Mouse (Mus musculus) forebrain, embryonic 15.5 days (tissue): ENCODE measurements around the gene Dag1. TPM values are rescaled to one million over a fixed set of nuclear protein-coding genes. Genes with fewer than 3 reads are reported as not detected.
A peak's percentile ranks its signal among the peaks of the same experiment; 100 is the strongest.
"Not testable (repeated sequence)": the region's sequence is repeated elsewhere in the genome, so short reads cannot be mapped to it uniquely, and the experiment has no call there.

Experiments
- ATAC-seq: fragments of 200-750 bp; cut with Nextera tagmentation; replicated peaks from 2 replicates; pipeline ENCODE4 v1.8.0; 2017; ENCODE audit warnings: mild to moderate bottlenecking, moderate TSS enrichment, moderate library complexity
- H3K27ac ChIP-seq: fragments of 300-500 bp; sonication (generic); replicated peaks from 2 replicates; pipeline ENCODE4 v1.5.1; 2015; ENCODE audit warnings: mild to moderate bottlenecking, inconsistent platforms
- H3K27me3 ChIP-seq: fragments of 300-500 bp; sonication (generic); 2 replicates; pipeline ENCODE4 v1.6.1; 2015; ENCODE audit warnings: inconsistent platforms
- H3K36me3 ChIP-seq: fragments of 300-500 bp; sonication (generic); 2 replicates; pipeline ENCODE4 v1.6.1; 2015; ENCODE audit warnings: mild to moderate bottlenecking, inconsistent platforms
- H3K4me1 ChIP-seq: fragments of 300-500 bp; sonication (generic); 2 replicates; pipeline ENCODE4 v1.6.1; 2015; ENCODE audit warnings: inconsistent platforms
- H3K4me2 ChIP-seq: fragments of 300-500 bp; sonication (generic); replicated peaks from 2 replicates; pipeline ENCODE4 v1.6.1; 2015; ENCODE audit warnings: mild to moderate bottlenecking, inconsistent platforms
- H3K4me3 ChIP-seq: fragments of 300-500 bp; sonication (generic); 2 replicates; pipeline ENCODE4 v1.5.1; 2015; ENCODE audit warnings: mild to moderate bottlenecking, inconsistent platforms
- H3K9ac ChIP-seq: fragments of 300-500 bp; sonication (generic); replicated peaks from 2 replicates; pipeline ENCODE4 v1.6.1; 2015; ENCODE audit warnings: mild to moderate bottlenecking, inconsistent platforms
- H3K9me3 ChIP-seq: fragments of 300-500 bp; sonication (generic); 2 replicates; pipeline ENCODE4 v1.6.1; 2016; ENCODE audit warnings: inconsistent platforms
- WGBS: fragments of 180-500 bp; shearing (Covaris S2); methylation state at CpG from one replicate; pipeline ENCODE4 v1.1.7; 2015; ENCODE audit warnings: mixed read lengths; 5-methylcytosine and 5-hydroxymethylcytosine counted together
- polyA plus RNA-seq: library from polyadenylated mRNA; unstranded; fragments of >200 nt; fragmentation: Nextera tagmentation; extraction: Ambion mirVana; gene quantifications from 2 replicates; pipeline ENCODE4 v1.2.1, GENCODE M21; 2015

Gene Dag1
- polyA plus RNA-seq, 1 experiment from 2014 or later, result 53.5 TPM

DNA sequence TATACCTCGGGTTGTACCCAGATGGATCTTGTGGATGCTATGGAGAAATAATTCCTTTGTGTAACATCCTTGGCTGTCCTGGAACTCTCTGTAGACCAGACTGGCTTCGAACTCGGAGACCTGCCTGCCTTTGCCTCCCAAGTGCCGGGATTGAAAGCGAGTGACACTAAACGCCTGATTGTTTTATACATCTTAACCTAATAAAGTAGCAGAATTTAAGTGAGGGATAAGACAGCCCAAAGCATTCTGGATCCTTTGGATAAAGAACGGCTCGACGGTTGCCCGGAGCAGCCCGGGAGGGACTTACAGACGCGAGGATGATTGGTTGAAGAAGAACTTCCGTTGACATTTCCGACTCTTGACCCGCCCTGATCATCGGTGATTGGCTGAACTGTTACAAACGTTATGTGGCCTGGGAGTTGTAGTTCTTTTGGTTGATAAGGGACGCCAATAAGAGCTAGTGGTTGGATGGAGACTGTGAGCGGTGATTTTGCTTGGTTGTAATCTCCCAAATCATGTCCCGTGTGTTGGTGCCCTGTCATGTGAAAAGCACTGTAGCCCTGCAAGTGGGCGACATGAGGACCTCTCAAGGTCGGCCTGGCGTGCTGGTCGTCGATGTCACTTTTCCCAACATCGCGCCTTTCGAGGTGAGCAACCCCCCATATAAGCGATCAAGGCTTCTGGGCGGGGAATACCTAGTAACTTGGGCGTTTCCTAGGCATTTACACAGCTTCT, 26.4 kb upstream of the Dag1 start, which contains the start of gene Nicn1:
Gene Nicn1, plus strand, starts transcription at position 414 of the 735 bp plus-strand sequence.
- H3K27ac ChIP-seq, result peak within 1 kb of the TSS; percentile 95
- H3K9me3 ChIP-seq, result no peaks in the 10 kb centered on the region
- H3K4me3 ChIP-seq, result peak within 1 kb of the TSS; percentile 70
- H3K27me3 ChIP-seq, result no peaks in the 10 kb centered on the region
- peaks cover 14% of the 10 kb centered on the region for H3K4me1 ChIP-seq
- H3K4me2 ChIP-seq, result peak within 1 kb of the TSS; percentile 65
- H3K9ac ChIP-seq, result peak within 1 kb of the TSS; percentile 73
- peaks cover 20% of the 10 kb centered on the region for H3K36me3 ChIP-seq
- ATAC-seq, result peak; percentile 98
- under 1% methylated on average over 32 of the region's 32 CpGs for WGBS

DNA sequence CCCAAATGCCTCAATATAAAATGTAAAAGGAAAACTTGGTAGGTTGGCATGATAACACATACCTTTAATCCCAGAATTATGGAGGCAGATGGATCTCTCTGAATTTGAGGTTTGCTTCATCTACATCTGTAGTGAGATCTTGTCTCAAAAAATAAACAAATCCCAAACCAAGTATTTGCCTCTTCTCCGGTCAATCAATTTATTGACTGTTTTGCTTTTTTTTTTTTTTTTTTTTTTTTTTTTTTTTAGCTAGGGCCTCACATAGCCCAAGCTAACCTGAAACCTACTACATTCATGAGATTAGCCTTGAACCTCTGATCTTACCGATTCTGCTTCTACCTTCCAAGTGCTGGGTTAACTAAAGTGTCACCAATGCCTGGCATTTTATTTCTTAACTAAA, 25.6 kb upstream of the Dag1 start:
- H3K27ac ChIP-seq, result peak overlapping the region; percentile 95
- peaks cover 11% of the 10 kb centered on the region; the same call in 1 of the 2 replicates for H3K36me3 ChIP-seq
- peak overlapping the region; percentile 72 for H3K9ac ChIP-seq
- WGBS, result 66% methylated on average over 2 of the region's 2 CpGs
- H3K4me2 ChIP-seq, result peak overlapping the region; percentile 52
- peaks cover 14% of the 10 kb centered on the region for H3K4me1 ChIP-seq
- H3K9me3 ChIP-seq, result no peaks in the 10 kb centered on the region
- H3K4me3 ChIP-seq, result peak overlapping the region; percentile 70
- H3K27me3 ChIP-seq, result no peaks in the 10 kb centered on the region
- ATAC-seq, result no peak

DNA sequence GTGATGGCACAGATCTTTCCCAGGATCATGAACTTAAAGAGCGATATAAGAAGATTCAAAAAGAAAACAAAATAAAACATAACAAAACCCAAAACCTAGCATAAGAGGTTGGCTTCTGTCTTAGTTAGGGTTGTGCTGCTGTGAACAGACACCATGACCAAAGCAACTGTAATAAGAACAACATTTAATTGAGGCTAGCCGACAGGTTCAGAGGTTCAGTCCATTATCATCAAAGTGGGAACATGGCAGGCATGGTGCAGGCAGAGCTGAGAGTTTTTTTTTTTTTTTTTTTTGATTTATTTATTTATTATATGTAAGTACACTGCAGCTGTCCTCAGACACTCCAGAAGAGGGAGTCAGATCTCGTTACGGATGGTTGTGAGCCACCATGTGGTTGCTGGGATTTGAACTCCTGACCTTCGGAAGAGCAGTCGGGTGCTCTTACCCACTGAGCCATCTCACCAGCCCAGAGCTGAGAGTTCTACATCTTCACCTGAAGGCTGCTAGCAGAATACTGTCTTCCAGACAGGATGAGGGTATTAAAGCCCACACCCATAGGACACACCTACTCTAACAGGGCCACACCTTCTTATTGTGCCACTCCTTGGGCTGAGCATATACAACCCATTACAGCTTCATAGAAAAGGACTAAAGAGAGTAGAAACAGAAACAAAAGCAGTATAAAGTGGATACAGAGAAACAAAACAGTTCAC, 23.9 kb upstream of the Dag1 start:
- not testable (repeated sequence) for H3K9me3 ChIP-seq, H3K9ac ChIP-seq, H3K27me3 ChIP-seq, H3K4me2 ChIP-seq, H3K27ac ChIP-seq, H3K36me3 ChIP-seq, H3K4me3 ChIP-seq, ATAC-seq
- 82% methylated on average over 6 of the region's 6 CpGs for WGBS
- H3K4me1 ChIP-seq, result peaks cover 14% of the 10 kb centered on the region

DNA sequence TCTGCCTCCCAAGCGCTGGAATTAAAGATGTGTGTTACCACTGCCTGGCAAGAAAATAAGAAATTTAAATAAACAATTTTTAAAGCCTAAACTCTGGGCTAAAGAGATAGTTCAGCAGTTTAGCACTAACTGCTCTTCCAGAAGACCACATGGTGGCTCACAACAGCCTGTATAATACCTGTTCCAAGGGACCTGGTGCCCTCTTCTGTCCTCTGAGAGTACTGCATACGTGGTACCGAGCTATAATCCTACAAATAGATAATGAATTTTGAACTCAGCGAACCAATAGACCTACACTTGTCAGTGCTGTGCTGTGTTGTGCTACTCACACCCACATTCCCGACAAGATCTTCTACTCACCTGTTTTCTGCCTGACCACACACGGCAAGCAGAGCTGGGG, 20.7 kb upstream of the Dag1 start:
- peak; percentile 83; the same call in 1 of the 2 replicates for ATAC-seq
- Histone ChIP-seq H3K36me3 (no peaks in the 10 kb centered on the region), H3K9ac (no peak overlapping the region), H3K27ac (no peak overlapping the region), H3K4me3 (no peak overlapping the region), H3K4me2 (no peak overlapping the region), H3K4me1 (no peaks in the 10 kb centered on the region), H3K9me3 (no peaks in the 10 kb centered on the region), H3K27me3 (no peaks in the 10 kb centered on the region)
- WGBS, result 10% methylated on average over 6 of the region's 6 CpGs

DNA sequence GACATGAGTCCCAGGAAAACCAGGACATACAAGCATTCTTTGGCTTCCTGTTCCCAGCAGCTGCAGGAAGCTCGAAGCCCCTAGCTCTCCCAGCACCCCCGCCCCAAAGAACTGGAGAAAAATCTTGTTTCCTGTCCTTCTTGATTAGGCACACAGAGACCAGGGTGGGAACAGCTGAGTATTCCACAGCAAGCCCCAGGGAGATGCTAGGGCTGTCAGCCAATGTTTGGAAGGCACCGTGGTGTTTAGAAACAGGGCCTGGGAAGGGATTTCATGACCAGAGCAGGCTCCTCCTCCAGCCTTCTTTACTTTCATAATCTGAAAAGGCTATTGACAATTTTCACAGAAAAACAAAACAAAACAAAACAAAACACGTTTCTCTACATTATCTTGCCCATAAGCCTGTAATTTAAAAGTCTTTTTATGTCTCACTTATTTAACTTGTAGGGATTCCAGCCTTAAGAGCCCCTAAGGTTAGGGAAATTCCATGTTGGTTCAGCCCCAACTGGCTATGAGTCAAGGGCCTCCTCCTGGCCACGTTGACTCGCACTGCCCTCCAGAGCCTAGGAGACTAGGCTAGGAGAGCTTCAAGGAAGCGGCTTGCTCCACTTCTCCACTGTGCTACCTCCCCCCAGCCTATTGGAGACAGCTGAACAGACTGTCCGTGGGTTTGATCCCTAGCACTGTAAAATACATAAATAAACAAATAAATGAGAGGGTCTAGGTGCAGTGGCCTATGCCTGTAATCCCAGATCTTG, 16.5 kb upstream of the Dag1 start:
- Histone ChIP-seq H3K36me3 (no peaks in the 10 kb centered on the region), H3K27ac (no peak overlapping the region), H3K27me3 (no peaks in the 10 kb centered on the region), H3K4me3 (no peak overlapping the region), H3K4me1 (no peaks in the 10 kb centered on the region), H3K9me3 (no peaks in the 10 kb centered on the region), H3K4me2 (no peak overlapping the region), H3K9ac (no peak overlapping the region)
- ATAC-seq, result no peak
- 46% methylated on average over 8 of the region's 8 CpGs for WGBS

DNA sequence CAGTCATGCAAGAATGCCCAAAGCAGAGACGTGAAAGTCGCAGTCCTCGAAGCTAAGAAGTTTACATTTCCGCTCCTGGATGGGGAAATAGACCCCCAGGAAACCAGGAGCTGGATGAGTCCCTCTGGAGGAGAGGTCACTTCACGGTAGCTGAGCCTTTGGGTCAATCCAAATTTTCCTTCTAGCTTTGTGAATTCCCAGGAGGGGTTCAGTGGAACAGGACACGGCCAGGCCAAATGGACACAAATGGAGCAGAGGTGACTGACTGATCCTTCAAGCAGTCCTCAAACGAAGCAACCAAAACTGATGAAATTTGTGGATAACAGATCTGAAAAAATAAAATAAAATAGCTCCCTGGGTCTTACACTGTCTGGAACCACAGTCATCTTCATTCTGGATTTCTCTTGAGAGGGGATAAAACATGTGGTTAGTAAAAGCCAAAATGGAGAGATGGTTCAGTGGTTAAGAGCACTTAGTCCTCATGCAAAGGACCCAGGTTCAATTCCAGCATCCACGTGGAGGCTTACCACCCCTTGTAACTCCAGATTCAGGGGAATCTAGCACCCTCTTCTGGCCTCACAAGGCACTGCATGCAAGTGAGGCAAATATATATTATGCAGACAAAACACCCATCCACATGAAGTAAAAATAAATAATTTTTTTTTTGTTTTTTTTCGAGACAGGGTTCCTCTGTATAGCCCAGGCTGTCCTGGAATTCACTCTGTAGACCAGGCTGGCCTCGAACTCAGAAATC, 15.1 kb upstream of the Dag1 start:
- Histone ChIP-seq H3K36me3 (no peaks in the 10 kb centered on the region), H3K4me2 (no peak overlapping the region), H3K27me3 (no peaks in the 10 kb centered on the region), H3K4me3 (no peak overlapping the region), H3K9ac (no peak overlapping the region), H3K4me1 (no peaks in the 10 kb centered on the region), H3K27ac (no peak overlapping the region), H3K9me3 (no peaks in the 10 kb centered on the region)
- WGBS, result 69% methylated on average over 10 of the region's 10 CpGs
- ATAC-seq, result no peak

DNA sequence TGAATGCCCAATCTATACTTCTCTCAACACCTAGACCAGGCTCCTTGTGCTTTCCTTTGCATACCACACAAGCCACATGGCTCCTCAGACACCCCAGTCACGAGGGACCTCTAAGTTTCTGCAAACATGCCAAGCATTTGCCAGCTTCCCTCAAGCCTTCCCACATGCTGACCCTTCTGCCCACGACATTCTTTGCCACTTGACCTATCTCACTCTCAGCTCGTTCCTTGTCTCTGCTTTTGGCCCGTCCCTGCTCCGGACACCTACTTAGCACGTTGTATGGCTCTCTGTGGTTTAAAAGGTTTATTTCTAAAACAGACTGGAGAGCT, 11.5 kb upstream of the Dag1 start:
- H3K4me1 ChIP-seq, result no peaks in the 10 kb centered on the region
- no peaks in the 10 kb centered on the region for H3K36me3 ChIP-seq
- no peaks in the 10 kb centered on the region for H3K27me3 ChIP-seq
- ATAC-seq, result no peak
- H3K4me2 ChIP-seq, result no peak overlapping the region
- no peak overlapping the region for H3K9ac ChIP-seq
- no peaks in the 10 kb centered on the region for H3K9me3 ChIP-seq
- WGBS, result 73% methylated on average over 6 of the region's 6 CpGs
- H3K27ac ChIP-seq, result no peak overlapping the region
- no peak overlapping the region for H3K4me3 ChIP-seq

DNA sequence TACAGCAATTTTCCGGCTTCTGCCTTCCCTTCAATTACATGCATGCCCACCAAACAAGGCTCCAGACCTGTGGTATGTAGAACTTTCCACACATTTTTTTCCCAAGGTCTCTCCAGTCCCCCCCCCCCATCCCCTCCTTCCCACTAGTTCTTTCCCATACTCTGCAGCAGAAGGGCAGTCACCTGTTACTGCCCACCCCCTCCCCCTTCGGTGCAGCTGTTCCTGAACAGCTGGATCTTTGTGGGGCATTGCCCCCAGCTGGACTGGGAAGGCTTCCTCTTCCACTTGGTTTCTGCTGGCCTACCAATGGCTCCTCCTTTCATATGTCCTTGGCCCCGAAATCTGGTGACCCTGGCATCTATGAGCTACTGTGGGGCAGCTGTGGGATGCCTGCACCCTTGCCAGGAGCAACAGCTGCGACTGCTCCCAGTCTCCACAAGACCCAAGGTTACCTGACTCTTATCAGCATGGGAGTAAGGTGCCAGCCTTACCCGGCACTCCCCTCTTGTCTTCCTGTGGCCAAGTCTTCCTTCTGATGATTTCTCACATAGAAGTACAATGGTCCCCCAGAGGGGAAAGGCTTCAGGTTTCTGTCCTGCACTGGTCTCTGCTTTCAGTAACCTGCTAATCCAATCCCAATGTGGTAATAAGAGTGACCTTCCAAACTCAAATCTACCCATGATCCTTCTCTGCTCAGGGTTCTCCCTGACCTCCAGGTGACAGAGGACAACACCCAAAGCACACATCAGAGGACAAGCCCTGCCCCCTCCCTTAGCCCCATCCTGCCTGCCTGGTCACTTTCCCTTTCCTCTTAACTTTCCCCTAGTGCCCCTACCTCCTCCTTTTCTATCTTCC, 10.9 kb upstream of the Dag1 start:
- no peak for ATAC-seq
- Histone ChIP-seq H3K4me2 (no peak overlapping the region), H3K36me3 (no peaks in the 10 kb centered on the region), H3K9me3 (no peaks in the 10 kb centered on the region), H3K27ac (no peak overlapping the region), H3K9ac (no peak overlapping the region), H3K4me3 (no peak overlapping the region), H3K27me3 (no peaks in the 10 kb centered on the region), H3K4me1 (no peaks in the 10 kb centered on the region)
- 77% methylated on average over 5 of the region's 5 CpGs for WGBS

DNA sequence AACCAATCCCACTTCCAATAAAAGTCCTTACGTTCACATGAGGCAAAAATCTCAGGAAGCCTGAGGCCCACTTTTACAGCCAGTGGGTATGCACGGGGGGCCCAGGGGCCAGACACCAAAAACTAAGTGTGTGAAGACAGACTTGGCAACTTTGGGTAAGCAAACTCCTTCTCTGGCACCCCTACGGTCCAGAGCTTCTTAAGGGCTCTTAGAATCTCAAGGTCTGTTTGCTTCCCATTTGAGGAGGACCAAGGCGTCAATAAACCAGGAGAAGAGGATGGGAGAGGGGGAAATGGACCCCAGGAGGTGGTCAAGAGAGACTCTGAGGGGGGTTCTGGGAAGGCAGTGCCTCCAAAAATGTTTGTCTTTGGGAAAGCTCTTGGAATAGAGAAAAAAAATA, 9.7 kb upstream of the Dag1 start:
- H3K27me3 ChIP-seq, result no peaks in the 10 kb centered on the region
- H3K27ac ChIP-seq, result no peak overlapping the region
- no peak overlapping the region for H3K4me2 ChIP-seq
- 74% methylated on average over 4 of the region's 4 CpGs for WGBS
- no peak for ATAC-seq
- H3K4me3 ChIP-seq, result no peak overlapping the region
- H3K36me3 ChIP-seq, result no peaks in the 10 kb centered on the region
- H3K9me3 ChIP-seq, result no peaks in the 10 kb centered on the region
- no peak overlapping the region for H3K9ac ChIP-seq
- H3K4me1 ChIP-seq, result no peaks in the 10 kb centered on the region

DNA sequence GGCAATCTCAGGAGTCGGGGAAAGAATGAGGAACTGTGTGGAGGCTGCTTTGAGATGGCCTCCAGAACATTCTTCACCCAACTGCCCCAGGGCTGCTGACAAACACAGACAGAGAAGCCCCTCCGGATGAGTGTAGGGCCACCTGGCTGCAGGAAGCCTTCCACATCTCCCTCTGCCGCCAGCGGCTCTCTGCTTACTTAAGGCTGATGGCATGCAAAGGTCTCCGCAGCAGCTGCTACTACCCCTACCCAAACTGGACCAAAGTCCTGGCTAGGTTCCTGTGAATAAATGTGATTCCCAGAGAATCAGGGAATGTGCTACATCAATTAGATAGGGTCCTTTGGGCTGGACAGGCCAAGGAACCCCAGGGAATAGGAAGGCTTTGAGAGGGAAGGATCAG, 8.9 kb upstream of the Dag1 start:
- H3K27ac ChIP-seq, result no peak overlapping the region
- 79% methylated on average over 5 of the region's 5 CpGs for WGBS
- no peak overlapping the region for H3K4me3 ChIP-seq
- H3K9me3 ChIP-seq, result no peaks in the 10 kb centered on the region
- H3K4me1 ChIP-seq, result no peaks in the 10 kb centered on the region
- H3K27me3 ChIP-seq, result no peaks in the 10 kb centered on the region
- no peak overlapping the region for H3K4me2 ChIP-seq
- no peaks in the 10 kb centered on the region for H3K36me3 ChIP-seq
- no peak overlapping the region for H3K9ac ChIP-seq
- ATAC-seq, result no peak

DNA sequence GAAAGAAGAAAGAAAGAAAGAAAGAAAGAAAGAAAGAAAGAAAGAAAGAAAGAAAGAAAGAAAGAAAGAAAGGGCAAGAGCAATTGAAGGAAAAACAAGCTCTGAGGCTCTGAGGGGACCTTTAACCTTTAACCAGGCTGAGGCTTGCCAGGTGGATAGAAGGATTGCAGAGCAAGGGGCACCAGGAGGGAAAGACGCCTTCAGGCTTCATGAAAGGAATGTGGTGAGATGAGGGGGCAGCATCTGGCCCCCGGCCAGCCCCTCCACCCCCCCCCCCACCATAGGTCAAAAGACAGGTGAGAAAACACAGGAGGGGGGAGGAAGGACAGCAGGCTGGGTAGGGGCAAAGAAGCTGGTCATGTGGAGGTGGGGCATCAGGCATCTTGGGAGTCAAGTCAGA, 8.2 kb upstream of the Dag1 start:
- 60% methylated on average over 2 of the region's 2 CpGs for WGBS
- no peaks in the 10 kb centered on the region for H3K9me3 ChIP-seq

More for the DNA sequence above, 8.2 kb upstream of the Dag1 start:
- H3K4me1 ChIP-seq, result no peaks in the 10 kb centered on the region
- no peak for ATAC-seq
- no peaks in the 10 kb centered on the region for H3K36me3 ChIP-seq
- no peak overlapping the region for H3K9ac ChIP-seq
- no peaks in the 10 kb centered on the region for H3K27me3 ChIP-seq
- no peak overlapping the region for H3K4me2 ChIP-seq
- H3K27ac ChIP-seq, result no peak overlapping the region
- no peak overlapping the region for H3K4me3 ChIP-seq
